Comparison of ENCODE assay signal across 13 mouse cellular contexts in genomic region chr10:108408025-108408424, GRCm38 (mm10).
A peak's percentile ranks its signal among the peaks of the same experiment; 100 is the strongest.
DNase-seq lines count a peak whose midpoint lies in the region; ATAC-seq lines count a peak whose summit lies in the region.
"Had no signal": no experiment of that assay in that cellular context is flagged by ENCODE, and none has a peak within 500 bp of the region (broad histone marks: within the 10 kb centered on the region; RNA-seq: fewer than 3 reads in every experiment).

No protein-coding gene starts in this region.

- peaks cover 42% of the 10 kb centered on the region for H3K4me1 ChIP-seq in kidney, embryonic 15.5 days
- no peaks in the 10 kb centered on the region for H3K4me1 ChIP-seq in embryonic facial prominence, embryonic 14.5 days (ENCODE audit: control insufficient read depth, insufficient read depth, low read length)
- H3K4me1 ChIP-seq in liver, embryonic 13.5 days (replicated peaks) = peaks cover 9% of the 10 kb centered on the region
- H3K4me1 ChIP-seq in hindbrain, embryonic 11.5 days (replicated peaks; ENCODE audit: control insufficient read depth, insufficient read depth, low read length) = no peaks in the 10 kb centered on the region

- H3K9ac ChIP-seq in kidney, embryonic 15.5 days = no peak overlapping the region
- no peak overlapping the region for H3K9ac ChIP-seq in embryonic facial prominence, embryonic 14.5 days (ENCODE audit: low read depth, low read length)
- no peak overlapping the region for H3K9ac ChIP-seq in liver, embryonic 13.5 days
- no peak overlapping the region for H3K9ac ChIP-seq in hindbrain, embryonic 11.5 days (ENCODE audit: low read depth, low read length)

- H3K9me3 ChIP-seq in kidney, embryonic 15.5 days (replicated peaks) = no peaks in the 10 kb centered on the region
- no peaks in the 10 kb centered on the region for H3K9me3 ChIP-seq in embryonic facial prominence, embryonic 14.5 days (ENCODE audit: control insufficient read depth, low read length)
- H3K9me3 ChIP-seq in liver, embryonic 13.5 days (replicated peaks) = no peaks in the 10 kb centered on the region
- no peaks in the 10 kb centered on the region for H3K9me3 ChIP-seq in hindbrain, embryonic 11.5 days (ENCODE audit: control insufficient read depth, low read length)

- no peak overlapping the region for H3K4me2 ChIP-seq in kidney, embryonic 15.5 days
- no peak overlapping the region for H3K4me2 ChIP-seq in embryonic facial prominence, embryonic 14.5 days (ENCODE audit: low read depth, low read length)
- no peak overlapping the region for H3K4me2 ChIP-seq in liver, embryonic 13.5 days
- no peak overlapping the region for H3K4me2 ChIP-seq in hindbrain, embryonic 11.5 days (replicated peaks; ENCODE audit: low read depth, low read length)

- WGBS in kidney, embryonic 15.5 days = 40% methylated on average over 5 of the region's 5 CpGs
- WGBS in embryonic facial prominence, embryonic 14.5 days = 48% methylated on average over 5 of the region's 5 CpGs
- 64% methylated on average over 5 of the region's 5 CpGs for WGBS in liver, embryonic 13.5 days (ENCODE audit: insufficient replicate concordance)
- 80% methylated on average over 5 of the region's 5 CpGs for WGBS in hindbrain, embryonic 11.5 days

- ATAC-seq in kidney, embryonic 15.5 days (replicated peaks; ENCODE audit: low FRiP score) = no peak
- peak; percentile 78; the same call in 1 of the 2 replicates for ATAC-seq in embryonic facial prominence, embryonic 14.5 days (ENCODE audit: low read depth)
- no peak for ATAC-seq in liver, embryonic 13.5 days (ENCODE audit: low read depth)
- ATAC-seq in hindbrain, embryonic 11.5 days (ENCODE audit: low FRiP score) = no peak
- ATAC-seq: CD4-positive, CD25-positive, alpha-beta regulatory T cell, adult 4 months had no signal

- H3K27ac ChIP-seq in kidney, embryonic 15.5 days = peak overlapping the region; percentile 51; the same call in 1 of the 2 replicates
- H3K27ac ChIP-seq in embryonic facial prominence, embryonic 14.5 days (replicated peaks; ENCODE audit: low read depth, low read length) = no peak overlapping the region
- H3K27ac ChIP-seq in liver, embryonic 13.5 days = peak overlapping the region; percentile 56
- H3K27ac ChIP-seq in hindbrain, embryonic 11.5 days (ENCODE audit: low read depth, low read length) = no peak overlapping the region

- no peak for DNase-seq in kidney, postnatal 25 days
- DNase-seq in embryonic facial prominence, embryonic 14.5 days (ENCODE audit: low spot score) = peak; percentile 77
- DNase-seq in liver, embryonic 13.5 days = no peak
- DNase-seq in lung, postnatal 25 days (ENCODE audit: low spot score) = peak; percentile 78
- DNase-seq in embryo, embryonic 11 days = no peak
- no peak for DNase-seq in thymus, adult 18-20 months
- no peak for DNase-seq in hindbrain, embryonic 11.5 days (ENCODE audit: low spot score)
- DNase-seq: cerebellum, adult 9-10 months; layer of hippocampus, postnatal 36 days; thymus, postnatal 36 days had no signal

- no peak overlapping the region for H3K4me3 ChIP-seq in kidney, embryonic 15.5 days (replicated peaks)
- no peak overlapping the region for H3K4me3 ChIP-seq in embryonic facial prominence, embryonic 14.5 days (ENCODE audit: low read depth, low read length)
- no peak overlapping the region for H3K4me3 ChIP-seq in liver, embryonic 13.5 days (replicated peaks)
- no peak overlapping the region for H3K4me3 ChIP-seq in hindbrain, embryonic 11.5 days (ENCODE audit: low read depth, low read length)
- H3K4me3 ChIP-seq: erythroblast, embryonic 14.5 days had no signal

- peaks cover 18% of the 10 kb centered on the region for H3K36me3 ChIP-seq in kidney, embryonic 15.5 days
- no peaks in the 10 kb centered on the region for H3K36me3 ChIP-seq in embryonic facial prominence, embryonic 14.5 days (ENCODE audit: control insufficient read depth, insufficient read depth, low read length)
- H3K36me3 ChIP-seq in liver, embryonic 13.5 days = peaks cover 4% of the 10 kb centered on the region; the same call in 1 of the 2 replicates
- no peaks in the 10 kb centered on the region for H3K36me3 ChIP-seq in hindbrain, embryonic 11.5 days (ENCODE audit: control insufficient read depth, insufficient read depth, low read length)

- H3K27me3 ChIP-seq in kidney, embryonic 15.5 days = no peaks in the 10 kb centered on the region
- H3K27me3 ChIP-seq in embryonic facial prominence, embryonic 14.5 days (replicated peaks; ENCODE audit: control insufficient read depth, insufficient read depth, low read length) = no peaks in the 10 kb centered on the region
- no peaks in the 10 kb centered on the region for H3K27me3 ChIP-seq in liver, embryonic 13.5 days
- H3K27me3 ChIP-seq in hindbrain, embryonic 11.5 days (ENCODE audit: control insufficient read depth, insufficient read depth, low read length) = no peaks in the 10 kb centered on the region

Comparison
In these comparisons a context has a peak if more than half of its experiments do, and no peak if none do; other contexts are left out.
1. H3K27ac ChIP-seq: peak in kidney, embryonic 15.5 days (single experiment) and liver, embryonic 13.5 days (single experiment); none in embryonic facial prominence, embryonic 14.5 days (single experiment) and hindbrain, embryonic 11.5 days (single experiment).
2. DNase-seq: peak in embryonic facial prominence, embryonic 14.5 days (single experiment) and lung, postnatal 25 days (single experiment); none in kidney, postnatal 25 days (0 of 2), liver, embryonic 13.5 days (single experiment), embryo, embryonic 11 days (single experiment), thymus, adult 18-20 months (0 of 2) and hindbrain, embryonic 11.5 days (single experiment).